Mouse (Mus musculus): ENCODE results near the gene Camk2g.

- TF ChIP-seq POLR2A (IDR thresholded peaks at IDR 0.05; ENCODE audit: low read depth, low read length) (no peak), CTCF (IDR thresholded peaks at IDR 0.05; ENCODE audit: extremely low read depth, insufficient read length, insufficient replicate concordance, low read depth, low read length) (no peak)
These were observed 40.1 kb downstream of the Camk2g start for GRCm38 (mm10) chr14:20753792-20754191.
